Mouse (Mus musculus): ENCODE results near the gene Ppp3ca. TPM values are rescaled to one million over a fixed set of nuclear protein-coding genes. Genes with fewer than 3 reads are reported as not detected.

The Ppp3ca gene
- polyA plus RNA-seq, 1 experiment, result 24.3 TPM

DNA sequence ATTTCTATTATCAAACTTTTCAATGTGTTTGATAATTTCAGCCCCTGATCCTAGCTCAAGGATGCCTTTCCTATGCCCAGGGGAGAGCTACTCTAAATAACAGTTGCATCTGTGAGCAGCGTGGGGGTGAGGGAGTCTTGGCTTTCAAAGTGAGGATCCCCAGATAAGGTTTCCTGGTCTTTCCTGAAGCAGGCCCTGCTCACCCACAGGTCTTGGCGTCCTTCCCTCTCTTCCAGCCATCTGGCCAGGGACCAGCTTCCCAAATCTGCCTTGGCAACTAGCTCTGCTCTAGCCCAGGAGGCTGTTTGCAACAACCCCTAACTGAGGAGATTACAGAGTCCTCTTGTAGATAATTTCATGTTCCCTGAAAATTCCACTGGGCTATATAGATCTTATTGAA, 1.9 kb upstream of the Ppp3ca start:
- no peaks in the 10 kb centered on the region for H3K36me3 ChIP-seq (ENCODE audit: control insufficient read depth, insufficient read depth, low read length)
- TF ChIP-seq CTCF (IDR thresholded peaks at IDR 0.05; ENCODE audit: control insufficient read depth, insufficient read depth, insufficient replicate concordance, low read depth, low read length) (no peak), POLR2A (IDR thresholded peaks at IDR 0.05; ENCODE audit: control insufficient read depth, low read depth, low read length) (no peak)

DNA sequence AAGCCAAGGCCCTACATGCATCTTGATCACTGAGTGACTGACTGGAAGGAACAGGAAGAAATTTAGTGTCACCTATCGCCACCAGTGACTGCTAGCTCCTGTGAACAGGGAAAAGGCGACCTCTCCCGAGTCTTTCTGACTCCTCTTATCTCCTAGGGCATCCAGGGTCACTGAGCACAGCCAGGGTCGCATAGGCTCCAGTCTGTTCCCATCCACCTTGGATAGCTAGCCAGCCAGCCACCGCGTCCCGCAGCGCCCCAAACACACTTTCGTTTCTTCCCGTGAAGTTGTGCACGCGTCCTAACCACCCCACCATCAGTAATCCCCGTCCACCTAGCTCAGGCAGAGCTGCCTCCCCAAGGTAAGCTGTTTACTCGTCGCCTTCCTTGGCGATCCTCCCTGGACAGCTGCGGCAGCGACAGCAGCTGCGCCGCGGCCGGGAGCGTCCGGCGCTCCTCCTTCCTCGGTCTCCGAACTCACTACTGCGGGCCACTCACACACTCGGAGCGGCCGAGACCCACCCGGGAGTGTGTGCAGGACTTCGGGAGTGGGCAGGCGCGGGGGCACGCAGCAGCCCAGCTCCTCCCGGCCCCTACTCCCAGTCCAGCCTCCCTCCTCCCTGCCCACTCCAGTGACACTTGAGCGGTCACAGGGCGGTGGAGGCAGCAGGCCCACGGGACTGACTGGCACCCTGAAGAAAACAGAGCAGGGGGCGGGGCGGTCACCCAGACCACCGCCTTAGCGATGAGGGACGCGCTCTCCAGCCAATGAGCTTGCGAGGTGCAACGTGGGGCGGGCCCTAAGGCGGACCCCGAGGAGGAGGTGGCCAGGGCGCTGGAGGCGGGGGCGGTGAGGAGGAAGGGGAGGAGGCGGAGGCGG, 454 bp upstream of the Ppp3ca start:
- Histone ChIP-seq H3K4me3 (ENCODE audit: control insufficient read depth, low read depth, low read length) (peak overlapping the region; percentile 74), H3K27me3 (ENCODE audit: control insufficient read depth, insufficient read depth, low read length) (peaks cover 2% of the 10 kb centered on the region; the same call in 1 of the 2 replicates), H3K4me1 (ENCODE audit: control insufficient read depth, insufficient read depth, low read length) (peaks cover 11% of the 10 kb centered on the region), H3K36me3 (ENCODE audit: control insufficient read depth, insufficient read depth, low read length) (no peaks in the 10 kb centered on the region), H3K27ac (ENCODE audit: control insufficient read depth, insufficient read depth, low read depth, low read length) (peak overlapping the region; percentile 84)
- TF ChIP-seq CTCF (IDR thresholded peaks at IDR 0.05; ENCODE audit: control insufficient read depth, insufficient read depth, insufficient replicate concordance, low read depth, low read length), result no peak
- TF ChIP-seq POLR2A (IDR thresholded peaks at IDR 0.05; ENCODE audit: control insufficient read depth, low read depth, low read length), result peak; percentile 69

More for the DNA sequence above, 1.9 kb upstream of the Ppp3ca start:
- Histone ChIP-seq H3K27me3 (ENCODE audit: control insufficient read depth, insufficient read depth, low read length) (peaks cover 2% of the 10 kb centered on the region; the same call in 1 of the 2 replicates), H3K27ac (ENCODE audit: control insufficient read depth, insufficient read depth, low read depth, low read length) (no peak overlapping the region), H3K4me3 (ENCODE audit: control insufficient read depth, low read depth, low read length) (no peak overlapping the region), H3K4me1 (ENCODE audit: control insufficient read depth, insufficient read depth, low read length) (peaks cover 11% of the 10 kb centered on the region)

DNA sequence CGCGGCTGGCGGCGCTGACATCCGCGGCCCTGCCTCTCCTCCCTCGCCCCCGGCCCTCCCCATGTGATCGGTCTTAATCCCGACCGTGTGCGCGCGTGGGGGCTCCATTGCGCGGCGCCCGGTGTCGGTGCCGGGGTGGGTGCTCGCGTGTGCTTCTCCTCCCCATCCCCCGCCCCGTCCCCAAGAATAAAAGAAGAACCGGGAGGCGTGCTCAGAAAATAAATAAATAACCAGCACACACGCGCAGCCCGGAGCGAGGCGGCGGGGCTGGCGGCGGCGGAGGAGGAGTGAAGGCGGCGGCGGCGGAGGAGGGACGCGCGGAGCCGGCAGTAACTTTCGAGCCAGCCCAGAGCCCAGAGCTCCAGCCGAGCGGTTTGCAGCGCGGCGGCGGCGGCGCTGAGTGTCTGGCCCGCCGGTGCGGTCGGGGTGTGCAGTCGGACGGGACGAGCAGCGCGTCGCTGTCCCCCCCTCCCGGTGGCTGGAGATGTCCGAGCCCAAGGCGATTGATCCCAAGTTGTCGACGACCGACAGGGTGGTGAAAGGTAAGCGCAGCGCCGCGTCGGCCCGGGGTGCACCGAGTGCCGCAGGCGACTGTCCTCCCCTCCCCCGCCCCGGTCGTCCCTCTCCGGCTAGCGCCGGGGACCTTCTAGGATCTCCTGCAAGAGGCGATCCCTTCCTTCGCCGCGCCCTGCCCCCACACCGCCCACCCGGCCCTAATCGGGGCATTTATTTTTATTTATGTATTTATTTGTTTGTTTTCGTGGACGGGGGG, 622 bp downstream of the Ppp3ca start:
- peak overlapping the region; percentile 74 for H3K4me3 ChIP-seq (ENCODE audit: control insufficient read depth, low read depth, low read length)
- peaks cover 11% of the 10 kb centered on the region for H3K4me1 ChIP-seq (ENCODE audit: control insufficient read depth, insufficient read depth, low read length)
- peaks cover 2% of the 10 kb centered on the region; the same call in 1 of the 2 replicates for H3K27me3 ChIP-seq (ENCODE audit: control insufficient read depth, insufficient read depth, low read length)
- no peak for TF ChIP-seq CTCF (IDR thresholded peaks at IDR 0.05; ENCODE audit: control insufficient read depth, insufficient read depth, insufficient replicate concordance, low read depth, low read length)
- TF ChIP-seq POLR2A (IDR thresholded peaks at IDR 0.05; ENCODE audit: control insufficient read depth, low read depth, low read length), result no peak
- peak overlapping the region; percentile 81; the same call in 1 of the 2 replicates for H3K27ac ChIP-seq (ENCODE audit: control insufficient read depth, insufficient read depth, low read depth, low read length)
- no peaks in the 10 kb centered on the region for H3K36me3 ChIP-seq (ENCODE audit: control insufficient read depth, insufficient read depth, low read length)

DNA sequence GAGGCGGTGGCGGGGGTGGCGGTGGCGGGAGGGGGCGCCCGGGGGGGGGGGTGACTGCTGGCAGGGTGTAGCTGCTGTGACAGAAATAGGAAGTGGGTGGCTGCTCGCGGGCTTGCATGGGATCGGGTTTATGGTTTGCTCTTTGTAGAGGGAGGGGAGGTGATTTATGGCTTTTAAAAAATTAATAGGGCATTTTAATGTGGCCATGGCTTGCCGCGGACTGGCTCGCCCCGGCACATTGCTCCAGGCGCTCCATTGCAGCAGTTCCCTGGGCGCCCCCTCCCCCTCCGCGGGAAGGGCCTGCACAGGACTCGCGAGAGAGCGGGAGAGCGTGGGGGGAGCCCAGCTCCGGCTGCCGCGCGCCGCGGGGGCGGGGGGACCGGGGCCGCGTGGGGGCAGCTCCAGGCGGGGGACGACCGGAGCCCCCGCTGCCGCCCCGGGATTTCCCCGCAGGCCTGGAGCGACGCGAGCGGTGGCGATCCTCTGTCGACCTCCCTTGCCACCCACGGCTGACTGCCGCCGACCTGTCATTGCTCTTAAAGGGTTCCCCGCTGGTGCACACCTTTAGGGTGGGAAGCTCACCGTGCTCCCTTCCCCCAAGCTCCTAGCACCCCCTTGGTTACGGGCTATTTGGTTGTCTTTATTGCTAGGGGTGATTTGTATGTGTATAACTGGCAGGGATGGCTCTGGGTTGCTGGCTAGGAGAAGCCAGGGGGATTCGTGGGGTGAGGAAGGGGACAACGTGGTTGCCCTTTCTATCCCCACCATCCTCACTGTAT, 1.4 kb downstream of the Ppp3ca start:
- peak overlapping the region; percentile 78 for H3K4me3 ChIP-seq (ENCODE audit: control insufficient read depth, low read depth, low read length)
- H3K27me3 ChIP-seq (ENCODE audit: control insufficient read depth, insufficient read depth, low read length), result peaks cover 2% of the 10 kb centered on the region; the same call in 1 of the 2 replicates
- TF ChIP-seq POLR2A (IDR thresholded peaks at IDR 0.05; ENCODE audit: control insufficient read depth, low read depth, low read length), result no peak
- no peak for TF ChIP-seq CTCF (IDR thresholded peaks at IDR 0.05; ENCODE audit: control insufficient read depth, insufficient read depth, insufficient replicate concordance, low read depth, low read length)
- no peak overlapping the region for H3K27ac ChIP-seq (ENCODE audit: control insufficient read depth, insufficient read depth, low read depth, low read length)
- no peaks in the 10 kb centered on the region for H3K36me3 ChIP-seq (ENCODE audit: control insufficient read depth, insufficient read depth, low read length)
- peaks cover 11% of the 10 kb centered on the region for H3K4me1 ChIP-seq (ENCODE audit: control insufficient read depth, insufficient read depth, low read length)

DNA sequence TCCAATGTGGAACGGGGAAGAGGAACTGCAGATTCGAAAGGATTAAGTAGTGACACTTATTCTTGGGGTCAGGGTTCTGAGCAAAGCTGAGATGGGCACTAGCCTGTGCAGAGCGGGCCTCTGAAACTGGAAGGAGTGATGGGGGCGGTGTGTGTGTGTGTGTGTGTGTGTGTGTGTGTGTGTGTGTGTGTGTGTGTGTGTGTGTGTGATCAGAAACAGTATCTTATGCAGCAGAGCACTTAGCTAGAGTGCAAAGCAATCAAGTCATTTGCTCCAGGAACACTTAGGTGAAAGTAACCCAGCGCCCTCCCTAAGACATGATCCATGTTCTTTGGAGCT, 2.0 kb downstream of the Ppp3ca start:
- H3K27ac ChIP-seq (ENCODE audit: control insufficient read depth, insufficient read depth, low read depth, low read length), result no peak overlapping the region
- H3K36me3 ChIP-seq (ENCODE audit: control insufficient read depth, insufficient read depth, low read length), result no peaks in the 10 kb centered on the region
- H3K27me3 ChIP-seq (ENCODE audit: control insufficient read depth, insufficient read depth, low read length), result peaks cover 2% of the 10 kb centered on the region; the same call in 1 of the 2 replicates
- H3K4me3 ChIP-seq (ENCODE audit: control insufficient read depth, low read depth, low read length), result peak overlapping the region; percentile 76
- peaks cover 11% of the 10 kb centered on the region for H3K4me1 ChIP-seq (ENCODE audit: control insufficient read depth, insufficient read depth, low read length)
- TF ChIP-seq CTCF (IDR thresholded peaks at IDR 0.05; ENCODE audit: control insufficient read depth, insufficient read depth, insufficient replicate concordance, low read depth, low read length) (no peak), POLR2A (IDR thresholded peaks at IDR 0.05; ENCODE audit: control insufficient read depth, low read depth, low read length) (no peak)

DNA sequence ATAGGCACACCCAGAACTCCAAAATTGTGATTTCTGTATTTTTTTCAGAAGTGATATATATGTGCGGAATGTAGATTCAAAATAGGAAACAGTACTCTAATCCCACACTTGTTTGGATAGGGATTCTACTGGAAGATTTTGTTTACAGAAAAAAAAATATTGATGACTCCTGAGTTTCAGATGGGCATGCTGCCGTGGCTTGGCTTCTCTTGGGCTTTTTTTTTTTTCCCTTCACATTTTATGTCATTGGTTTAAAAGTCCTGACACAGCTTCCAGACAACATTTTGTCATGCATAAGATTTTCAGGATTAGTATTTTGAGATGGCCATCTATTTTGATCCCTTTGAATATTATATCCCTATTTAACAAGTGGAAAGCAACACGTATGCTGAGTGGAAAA, 2.9 kb downstream of the Ppp3ca start:
- Histone ChIP-seq H3K27me3 (ENCODE audit: control insufficient read depth, insufficient read depth, low read length) (peaks cover 2% of the 10 kb centered on the region; the same call in 1 of the 2 replicates), H3K4me3 (ENCODE audit: control insufficient read depth, low read depth, low read length) (no peak overlapping the region), H3K4me1 (ENCODE audit: control insufficient read depth, insufficient read depth, low read length) (peaks cover 11% of the 10 kb centered on the region), H3K27ac (ENCODE audit: control insufficient read depth, insufficient read depth, low read depth, low read length) (no peak overlapping the region), H3K36me3 (ENCODE audit: control insufficient read depth, insufficient read depth, low read length) (no peaks in the 10 kb centered on the region)
- no peak for TF ChIP-seq CTCF (IDR thresholded peaks at IDR 0.05; ENCODE audit: control insufficient read depth, insufficient read depth, insufficient replicate concordance, low read depth, low read length)
